Mouse (Mus musculus) splenic B cell, adult 2 months (primary cell): ENCODE results near the gene Nkd1.

Experiments
- DNase-seq: peaks from one replicate; pipeline ENCODE4 v3.0.0-alpha.2; 2011; ENCODE audit warnings: low read depth, low spot score
- H3K27me3 ChIP-seq: 2 replicates; pipeline ENCODE4 v1.6.1; 2012; ENCODE audit warnings: mild to moderate bottlenecking, low read length, moderate library complexity, mixed read lengths; ENCODE audit not compliant: control insufficient read depth, poor library complexity, insufficient read depth, severe bottlenecking
- H3K36me3 ChIP-seq: 2 replicates; pipeline ENCODE4 v1.6.1; 2012; ENCODE audit warnings: mild to moderate bottlenecking, low read length, moderate library complexity, mixed read lengths; ENCODE audit not compliant: control insufficient read depth, poor library complexity, insufficient read depth, severe bottlenecking

Gene Nkd1

GRCm38 (mm10) chr8:88578413-88579175 lies 57.4 kb downstream of the Nkd1 start:
- H3K27me3 ChIP-seq, result no peaks in the 10 kb centered on the region
- no peak for DNase-seq
- no peaks in the 10 kb centered on the region for H3K36me3 ChIP-seq

DNA sequence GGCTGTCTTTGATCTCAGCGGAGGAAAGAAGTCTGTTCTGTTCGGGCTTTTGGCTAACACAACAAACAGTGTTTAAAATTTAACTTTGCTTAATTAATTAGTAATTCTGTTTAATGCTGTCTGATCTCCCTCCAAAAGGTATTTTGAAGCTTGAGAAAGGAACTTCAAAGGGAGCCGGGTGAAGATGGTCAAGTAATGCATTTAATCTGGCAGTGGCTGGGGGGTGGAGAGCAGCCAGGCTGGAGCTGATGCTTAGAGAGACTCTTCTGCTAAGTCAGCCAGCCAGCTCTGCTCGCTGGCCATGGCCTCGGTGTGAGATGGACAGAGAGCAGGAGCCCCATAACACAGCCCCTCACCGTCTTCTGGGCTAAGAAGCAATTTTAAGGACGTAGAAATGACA lies 58.1 kb downstream of the Nkd1 start:
- Histone ChIP-seq H3K36me3 (no peaks in the 10 kb centered on the region), H3K27me3 (no peaks in the 10 kb centered on the region)
- no peak for DNase-seq

DNA sequence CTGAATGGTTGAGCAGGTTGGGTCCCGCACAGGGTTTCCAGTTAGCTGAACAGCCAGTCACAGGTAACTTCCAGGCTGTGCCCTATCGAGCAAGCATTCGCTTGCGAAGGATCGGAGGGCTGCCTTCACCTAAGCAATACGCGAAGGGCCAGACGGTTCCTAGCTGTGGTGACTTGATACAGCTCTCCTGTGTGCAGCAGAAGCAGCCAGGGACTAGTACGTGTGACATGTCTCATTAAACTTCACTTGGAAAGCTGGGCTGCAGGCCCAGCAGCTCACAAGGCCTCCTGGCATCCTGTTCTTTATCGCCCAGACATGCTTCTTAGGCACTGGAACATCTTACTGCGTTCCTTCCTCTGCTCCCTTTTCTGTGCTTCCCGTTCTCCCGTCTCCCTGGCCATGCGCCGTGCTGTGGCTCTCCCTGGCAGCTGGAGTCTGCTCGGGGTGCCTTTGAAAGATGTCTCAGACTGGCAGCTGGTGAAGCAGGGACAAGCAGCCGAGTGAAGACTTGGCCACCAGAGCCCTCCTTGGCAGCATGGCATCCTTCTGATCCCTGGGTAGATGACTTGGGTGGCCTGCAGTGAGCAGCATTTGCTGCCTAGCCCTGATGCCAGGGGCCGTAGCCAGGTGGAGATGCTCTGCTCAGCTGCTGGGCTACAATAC lies 58.6 kb downstream of the Nkd1 start:
- no peaks in the 10 kb centered on the region for H3K36me3 ChIP-seq
- no peaks in the 10 kb centered on the region for H3K27me3 ChIP-seq
- DNase-seq, result no peak

DNA sequence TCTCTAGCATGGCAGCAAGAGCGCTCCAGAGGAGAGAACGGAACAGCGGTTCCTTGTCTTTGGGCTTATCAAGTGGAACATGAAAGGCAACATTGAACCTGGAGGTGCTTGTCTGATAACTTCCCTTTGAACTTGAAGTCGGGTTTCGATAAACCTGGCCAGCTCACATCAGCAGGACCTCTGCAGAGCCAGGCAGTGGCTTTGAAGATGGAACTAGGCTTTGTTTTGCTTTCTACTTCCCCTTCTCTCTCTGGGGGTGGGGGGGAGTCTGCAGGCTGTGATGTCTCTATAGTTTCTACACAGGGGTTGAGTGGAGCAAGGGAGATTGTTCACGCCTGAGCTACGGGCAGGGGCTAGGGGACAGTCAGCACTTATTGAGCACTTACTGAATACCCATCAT lies 59.6 kb downstream of the Nkd1 start:
- peak; percentile 78 for DNase-seq
- Histone ChIP-seq H3K36me3 (no peaks in the 10 kb centered on the region), H3K27me3 (no peaks in the 10 kb centered on the region)

DNA sequence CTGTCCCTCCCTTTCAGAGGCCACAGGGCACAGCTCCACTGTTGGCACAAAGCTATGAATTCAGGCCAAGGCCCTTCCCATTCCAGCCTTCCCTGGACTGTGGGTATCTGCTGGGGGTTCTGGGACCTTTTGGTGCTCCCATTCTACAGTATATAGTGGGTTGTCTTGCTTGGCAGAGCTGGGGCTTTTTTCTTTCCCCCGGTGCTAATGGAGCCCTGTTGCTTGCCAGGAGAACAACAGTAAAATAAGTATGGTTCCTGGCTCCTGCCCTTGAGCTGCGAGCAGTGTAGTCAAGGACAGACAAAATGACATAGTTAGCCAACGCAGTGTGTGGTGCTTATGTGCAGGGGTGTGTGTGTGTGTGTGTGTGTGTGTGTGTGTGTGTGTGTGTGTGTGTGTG lies 62.7 kb downstream of the Nkd1 start:
- DNase-seq, result no peak
- Histone ChIP-seq H3K27me3 (no peaks in the 10 kb centered on the region), H3K36me3 (no peaks in the 10 kb centered on the region)

GRCm38 (mm10) chr8:88588205-88588889 lies 67.2 kb downstream of the Nkd1 start:
- no peaks in the 10 kb centered on the region for H3K36me3 ChIP-seq
- DNase-seq, result no peak
- H3K27me3 ChIP-seq, result no peaks in the 10 kb centered on the region

- Histone ChIP-seq H3K27me3 (no peaks in the 10 kb centered on the region), H3K36me3 (no peaks in the 10 kb centered on the region)
- DNase-seq, result no peak
Measured at GRCm38 (mm10) chr8:88590226-88590625, 69.1 kb downstream of the Nkd1 start.

DNA sequence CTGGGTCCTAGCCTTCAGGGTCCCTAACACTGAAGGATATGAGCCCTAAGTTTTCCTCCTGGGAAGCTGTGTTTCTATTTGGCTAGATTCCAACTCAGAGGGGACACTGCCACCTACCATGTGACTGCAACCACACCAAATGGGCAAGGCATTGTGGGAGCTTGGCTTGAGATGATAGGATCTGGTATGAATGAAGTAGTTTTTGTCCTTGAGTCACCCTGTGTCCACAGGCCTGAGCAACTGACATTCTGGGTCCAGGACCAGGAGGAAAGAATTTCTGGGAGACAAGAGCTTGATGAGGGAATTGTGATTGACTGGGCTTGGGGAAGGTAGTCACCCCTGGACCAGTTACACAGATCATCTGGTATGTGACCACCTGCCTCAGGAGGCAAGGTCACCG lies 72.8 kb downstream of the Nkd1 start:
- DNase-seq, result no peak
- H3K27me3 ChIP-seq, result no peaks in the 10 kb centered on the region
- no peaks in the 10 kb centered on the region for H3K36me3 ChIP-seq

DNA sequence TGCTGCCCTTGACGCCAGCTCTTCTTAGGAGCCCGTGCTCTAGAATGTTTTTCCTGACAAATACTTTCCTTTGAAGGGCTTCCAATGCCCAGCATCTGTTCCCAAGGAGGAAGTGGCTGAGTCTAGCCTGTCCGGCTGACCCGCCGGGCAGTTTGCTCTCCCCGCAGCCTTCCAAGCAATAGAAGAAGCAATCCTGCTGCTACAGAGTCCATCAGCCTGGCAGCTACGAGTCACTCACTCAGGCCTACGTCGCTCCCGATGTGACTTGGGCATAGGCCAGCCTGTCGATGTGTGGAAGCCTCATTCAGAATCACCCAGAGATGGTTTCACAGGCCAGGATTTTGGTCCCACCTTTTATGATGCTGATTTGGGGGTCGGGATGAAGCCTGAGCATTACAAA lies 74.9 kb downstream of the Nkd1 start:
- DNase-seq, result no peak
- Histone ChIP-seq H3K36me3 (no peaks in the 10 kb centered on the region), H3K27me3 (no peaks in the 10 kb centered on the region)

DNA sequence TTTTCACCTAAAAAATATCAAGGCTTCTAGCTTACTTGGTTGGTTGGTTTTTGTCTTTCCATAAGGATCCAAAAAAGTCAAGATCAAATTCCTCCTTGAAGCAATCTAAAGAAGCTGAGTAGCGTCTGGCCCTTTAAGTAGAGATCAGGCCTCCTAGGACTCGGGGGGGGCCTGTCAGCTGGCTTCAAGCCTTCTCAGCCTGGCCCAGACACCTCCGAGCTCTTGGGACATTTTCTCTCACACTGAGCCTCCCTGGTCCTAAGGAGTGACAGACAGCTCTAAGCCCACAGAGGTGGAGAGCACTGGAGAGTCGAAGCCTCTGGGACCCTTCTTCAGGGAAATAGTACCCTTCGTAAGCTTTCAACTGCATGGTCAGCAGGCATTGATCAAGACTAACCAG lies 77.4 kb downstream of the Nkd1 start:
- DNase-seq, result no peak
- Histone ChIP-seq H3K27me3 (no peaks in the 10 kb centered on the region), H3K36me3 (no peaks in the 10 kb centered on the region)

GRCm38 (mm10) chr8:88599491-88599890 lies 78.3 kb downstream of the Nkd1 start:
- Histone ChIP-seq H3K27me3 (no peaks in the 10 kb centered on the region), H3K36me3 (no peaks in the 10 kb centered on the region)
- DNase-seq, result no peak

DNA sequence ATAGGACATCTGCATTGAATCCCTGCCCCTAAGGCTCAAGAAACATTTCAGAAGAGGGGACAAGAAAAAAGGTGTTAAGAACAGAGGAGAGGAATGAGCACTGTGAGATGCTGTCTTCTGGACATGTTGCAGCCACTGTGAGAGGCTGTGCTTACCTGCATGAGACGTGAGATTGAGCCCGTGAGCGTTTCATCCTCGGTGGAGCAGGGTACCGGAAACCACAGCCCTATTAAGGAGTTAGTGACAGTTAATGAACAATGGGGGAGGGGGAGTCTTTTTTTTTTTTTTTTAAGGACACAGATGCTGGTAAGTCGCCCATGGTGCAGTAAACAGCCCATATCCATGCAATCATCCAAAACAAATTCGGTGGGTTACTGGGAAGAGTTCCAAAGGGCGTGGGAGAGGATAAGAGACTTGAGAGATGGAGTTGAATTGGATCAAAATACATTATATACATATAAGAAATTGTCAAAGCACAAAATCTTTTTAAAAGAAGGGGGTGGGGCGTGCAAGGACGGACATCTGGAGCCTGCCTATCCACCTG lies 82.4 kb downstream of the Nkd1 start:
- H3K36me3 ChIP-seq, result no peaks in the 10 kb centered on the region
- no peaks in the 10 kb centered on the region for H3K27me3 ChIP-seq
- no peak for DNase-seq

DNA sequence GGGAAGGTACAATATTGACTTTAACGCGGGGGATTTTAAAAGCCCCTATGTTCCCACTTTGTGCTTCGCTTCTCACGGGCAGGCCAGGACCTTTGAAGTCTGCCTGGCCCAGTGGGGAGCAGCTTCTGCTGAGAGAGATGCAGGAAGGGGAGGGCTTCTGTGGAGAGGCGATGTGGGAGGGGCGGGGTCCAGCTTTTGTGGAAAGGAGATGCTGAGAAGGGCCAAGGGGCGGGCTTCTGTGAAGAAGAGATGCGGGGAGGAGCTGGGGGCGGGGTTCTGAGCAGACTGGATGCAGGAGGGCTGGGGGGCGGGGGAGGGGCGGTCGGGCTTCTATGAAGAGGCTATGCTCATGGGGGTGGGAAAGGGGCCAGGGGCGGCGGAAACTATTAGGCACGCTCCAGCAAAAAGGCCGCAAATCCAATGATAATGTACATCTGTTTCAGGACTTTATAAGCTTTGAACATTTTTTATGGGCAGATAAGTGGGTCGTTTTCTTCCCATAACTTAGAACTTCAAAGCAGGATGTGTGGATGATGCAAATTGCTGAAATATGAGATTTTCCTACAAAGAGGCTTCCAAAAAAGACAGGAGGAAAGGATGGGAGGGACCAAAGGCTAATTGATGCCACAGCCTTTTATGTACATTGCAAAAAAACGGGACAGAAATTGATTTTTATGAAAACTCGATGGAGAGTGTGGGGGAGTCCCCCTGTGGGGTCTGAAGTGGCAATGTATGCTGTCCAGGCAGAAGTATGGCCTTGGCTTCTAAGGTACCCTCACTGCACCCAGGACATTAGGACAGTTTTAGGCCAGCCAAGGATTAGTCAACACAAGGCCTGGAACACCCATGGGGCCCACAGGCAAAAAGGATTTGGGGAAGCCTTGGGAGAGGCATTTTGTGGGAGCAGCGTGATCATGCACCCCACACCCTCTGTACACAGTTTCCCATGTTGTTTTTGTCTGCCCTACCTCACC lies 83.2 kb downstream of the Nkd1 start:
- no peaks in the 10 kb centered on the region for H3K36me3 ChIP-seq
- no peak for DNase-seq
- H3K27me3 ChIP-seq, result no peaks in the 10 kb centered on the region

- H3K36me3 ChIP-seq, result no peaks in the 10 kb centered on the region
- no peaks in the 10 kb centered on the region for H3K27me3 ChIP-seq
- no peak for DNase-seq
Measured at GRCm38 (mm10) chr8:88605361-88606040, 84.3 kb downstream of the Nkd1 start.
